Mouse (Mus musculus): ENCODE measurements around the gene Nat8l.

DNA sequence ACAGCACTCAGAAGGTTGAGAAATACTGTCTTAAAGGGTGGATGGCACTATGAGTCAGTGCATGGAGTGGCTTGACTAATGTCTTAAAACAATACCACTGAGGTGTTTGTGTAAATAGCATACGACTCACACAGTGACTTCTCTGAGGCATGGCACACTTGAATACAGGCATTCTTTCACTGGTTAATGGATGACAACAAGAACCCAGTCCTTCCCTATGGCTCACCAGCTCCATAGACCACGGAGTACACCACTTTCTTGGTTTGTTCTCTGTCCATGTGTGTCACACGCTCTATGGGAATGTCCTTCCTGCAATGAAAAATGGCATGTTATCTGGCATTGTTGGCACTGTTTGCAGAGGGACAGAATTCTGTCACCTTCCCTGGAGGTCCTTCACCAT, 36.7 kb downstream of the Nat8l start:
- TF ChIP-seq POLR2A (IDR thresholded peaks at IDR 0.05; ENCODE audit: low read depth, low read length) (no peak), CTCF (conservative IDR thresholded peaks at IDR 0.05; ENCODE audit: insufficient read depth, insufficient read length, low read depth, low read length) (no peak)
